Mouse (Mus musculus) olfactory bulb, adult 2 months (tissue): Measurements from ENCODE around the gene Calm3. TPM values are rescaled to one million over a fixed set of nuclear protein-coding genes. Genes with fewer than 3 reads are reported as not detected.

Source experiments
- H3K27ac ChIP-seq: fragments of 200-500 bp; 2 replicates; pipeline ENCODE4 v1.5.1; 2012; ENCODE audit warnings: low read depth, low read length; ENCODE audit not compliant: insufficient read depth
- H3K4me1 ChIP-seq: fragments of 200-500 bp; 2 replicates; pipeline ENCODE4 v1.6.1; 2012; ENCODE audit warnings: low read length; ENCODE audit not compliant: control insufficient read depth, insufficient read depth
- H3K4me3 ChIP-seq: fragments of 200-500 bp; 2 replicates; pipeline ENCODE4 v1.5.1; 2012; ENCODE audit warnings: mild to moderate bottlenecking, low read depth, low read length, moderate library complexity; ENCODE audit not compliant: insufficient read depth
- CTCF ChIP-seq: fragments of 200-500 bp; IDR thresholded peaks from 2 replicates; pipeline ENCODE4 v1.5.1; 2012; ENCODE audit warnings: low read depth, mild to moderate bottlenecking, low read length, moderate library complexity; ENCODE audit not compliant: insufficient read depth
- POLR2A ChIP-seq: fragments of 200-500 bp; IDR thresholded peaks from 2 replicates; pipeline ENCODE4 v1.6.1; 2012; ENCODE audit warnings: mild to moderate bottlenecking, low read depth, low read length, moderate library complexity; ENCODE audit not compliant: insufficient read depth
- WGBS: fragments of 180-500 bp; shearing (Covaris S2); methylation state at CpG from one replicate; pipeline ENCODE4 v1.1.7; 2018; 5-methylcytosine and 5-hydroxymethylcytosine counted together
- polyA plus RNA-seq: library from polyadenylated mRNA; stranded (reverse); fragments of >200 nt; gene quantifications from 2 replicates; pipeline ENCODE4 v1.2.4, GENCODE M21; 2012; ENCODE audit warnings: low replicate concordance; ENCODE audit not compliant: missing spikeins, insufficient read depth, insufficient read length

Gene Calm3
- polyA plus RNA-seq, 1 experiment, result 1,020 TPM

DNA sequence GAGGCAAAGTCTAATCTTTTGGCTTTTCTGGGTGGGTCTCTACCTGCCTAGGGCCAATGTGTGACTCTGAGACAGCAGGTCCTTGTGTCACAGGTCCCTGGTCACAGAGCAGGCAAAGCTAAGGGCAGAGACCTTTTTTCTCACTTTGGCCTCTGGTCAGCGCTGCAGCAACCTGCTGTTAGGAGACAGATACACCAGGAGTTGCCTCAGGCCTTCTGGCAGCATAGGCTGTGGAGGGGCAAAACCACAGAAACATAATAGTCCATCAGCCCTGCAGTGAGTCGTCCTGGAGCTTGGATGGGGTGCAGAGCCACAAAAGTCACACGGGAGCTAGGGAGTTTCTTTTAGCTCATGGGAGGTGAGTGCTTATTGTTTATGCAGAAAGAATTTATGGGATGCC is 5.2 kb downstream of the Calm3 start:
- Histone ChIP-seq H3K4me3 (no peak overlapping the region), H3K4me1 (peaks cover 78% of the 10 kb centered on the region), H3K27ac (peak overlapping the region; percentile 38; the same call in 1 of the 2 replicates)
- no peak for TF ChIP-seq CTCF
- TF ChIP-seq POLR2A, result no peak
- 54% methylated on average over 3 of the region's 3 CpGs for WGBS

DNA sequence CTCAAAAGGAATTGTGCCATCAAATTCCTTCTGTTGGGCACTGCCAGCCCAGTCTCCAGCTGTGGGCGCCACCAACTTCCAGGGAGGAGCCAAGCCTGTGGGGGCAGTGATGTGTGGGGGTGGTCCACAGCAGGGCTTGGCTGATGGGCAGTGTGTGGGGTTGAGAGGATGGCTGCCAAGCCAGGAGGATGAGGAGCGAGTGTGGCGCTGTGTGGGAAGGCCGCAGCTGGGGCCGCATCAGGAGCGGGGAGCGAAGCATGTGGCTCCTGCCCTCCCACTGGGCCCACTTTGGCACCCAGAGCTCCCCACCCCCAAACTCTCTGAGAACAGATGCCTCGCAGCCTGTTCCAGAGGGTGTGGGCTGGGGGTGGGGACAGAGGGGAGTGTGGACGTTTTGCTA is 5.9 kb downstream of the Calm3 start:
- H3K4me3 ChIP-seq, result no peak overlapping the region
- TF ChIP-seq CTCF (no peak), POLR2A (no peak)

GRCm38 (mm10) chr7:16917447-16917846 is 6.5 kb downstream of the Calm3 start:
- Histone ChIP-seq H3K27ac (peak overlapping the region; percentile 54), H3K4me3 (no peak overlapping the region), H3K4me1 (peaks cover 75% of the 10 kb centered on the region)
- TF ChIP-seq CTCF, result no peak
- no peak for TF ChIP-seq POLR2A
- 78% methylated on average over 11 of the region's 11 CpGs for WGBS

More for the DNA sequence above, 5.9 kb downstream of the Calm3 start:
- 22% methylated on average over 9 of the region's 9 CpGs for WGBS
- H3K4me1 ChIP-seq, result peaks cover 78% of the 10 kb centered on the region
- H3K27ac ChIP-seq, result peak overlapping the region; percentile 54

DNA sequence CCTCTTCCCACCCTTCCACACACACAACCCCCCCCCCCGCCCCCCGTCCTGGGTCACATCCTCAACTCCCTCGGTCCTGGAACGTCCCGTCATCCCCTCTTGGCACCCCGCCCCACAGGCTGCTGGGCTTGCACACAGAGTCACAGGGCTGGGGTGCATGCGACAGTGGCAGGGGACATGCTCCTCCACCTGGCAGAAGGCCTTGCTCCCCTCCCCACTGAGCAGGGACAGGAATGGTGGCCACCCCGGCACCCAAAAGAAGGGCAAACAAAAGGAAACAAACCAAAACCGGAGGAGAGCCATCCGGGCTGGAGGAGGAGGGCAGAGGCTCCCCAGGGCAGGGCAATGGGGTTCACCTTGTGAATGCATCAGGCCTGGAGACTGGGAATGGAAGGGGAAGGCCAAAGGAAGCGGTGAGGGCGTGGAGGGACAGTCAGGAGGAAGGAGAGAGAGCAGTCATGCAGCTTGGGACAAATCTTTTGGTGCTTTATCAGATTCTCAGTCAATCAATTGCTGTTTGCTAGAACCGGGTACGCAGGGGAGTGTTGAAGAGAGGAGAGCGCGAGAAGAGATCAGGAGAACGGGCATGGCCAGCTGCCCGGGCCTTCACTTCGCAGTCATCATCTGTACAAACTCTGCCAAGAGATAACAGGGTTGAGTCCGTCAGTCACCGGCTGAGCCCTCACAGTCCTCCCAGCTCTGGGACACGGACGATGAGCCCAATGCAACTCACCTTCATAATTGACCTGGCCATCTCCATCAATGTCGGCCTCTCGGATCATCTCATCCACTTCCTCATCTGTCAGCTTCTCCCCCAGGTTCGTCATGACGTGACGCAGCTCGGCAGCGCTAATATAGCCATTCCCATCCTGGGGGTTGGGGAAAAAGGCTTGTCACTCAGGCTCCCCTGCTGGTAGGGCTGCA is 7.3 kb downstream of the Calm3 start:
- no peak for TF ChIP-seq CTCF
- no peak for TF ChIP-seq POLR2A
- Histone ChIP-seq H3K4me3 (no peak overlapping the region), H3K4me1 (peaks cover 67% of the 10 kb centered on the region), H3K27ac (no peak overlapping the region)
- 66% methylated on average over 30 of the region's 30 CpGs for WGBS

DNA sequence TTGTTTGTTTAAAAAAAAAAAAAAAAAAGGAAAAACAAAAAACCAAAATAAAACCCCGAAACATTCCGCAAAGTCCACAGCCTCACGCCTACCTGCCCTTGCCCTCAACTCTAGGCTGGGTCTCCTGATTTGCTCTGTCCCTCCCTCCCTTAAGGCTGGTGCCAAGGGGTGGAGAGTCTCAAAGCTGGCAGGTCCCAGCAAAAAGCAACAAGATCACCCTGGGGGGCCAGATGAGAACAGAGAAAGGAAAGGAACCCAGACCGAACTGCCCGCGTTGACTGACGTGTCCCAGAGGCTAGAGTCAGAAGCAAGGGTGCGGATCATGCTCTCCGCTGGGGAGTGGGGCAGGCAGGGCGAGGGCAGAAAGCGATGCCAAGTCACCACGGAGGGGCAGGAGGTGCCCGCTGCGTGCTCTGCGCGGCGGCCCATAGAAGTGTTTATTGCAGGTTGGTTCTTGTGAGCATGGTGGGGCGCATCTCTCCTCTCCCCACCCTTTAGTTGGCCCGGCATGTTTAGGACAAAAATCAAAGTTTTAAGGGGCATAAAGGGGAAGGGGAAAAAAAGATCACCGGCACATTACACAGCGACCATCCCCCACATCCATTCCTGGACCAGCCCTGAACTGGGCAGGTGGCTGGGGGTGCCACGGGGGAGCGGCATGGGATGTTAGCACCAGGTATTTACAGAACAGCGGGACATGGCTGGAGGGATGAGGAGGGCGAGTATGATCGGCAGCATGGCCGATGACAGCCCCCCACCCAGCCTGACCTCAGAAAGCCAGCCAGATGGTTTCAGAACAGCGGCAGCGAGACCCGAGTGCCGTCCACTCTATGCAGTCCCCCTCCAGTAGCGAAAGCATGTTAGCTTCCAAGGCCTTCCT is 8.2 kb downstream of the Calm3 start:
- H3K4me3 ChIP-seq, result no peak overlapping the region
- peaks cover 58% of the 10 kb centered on the region for H3K4me1 ChIP-seq
- TF ChIP-seq POLR2A, result no peak
- no peak for TF ChIP-seq CTCF
- H3K27ac ChIP-seq, result no peak overlapping the region; the same call in 1 of the 2 replicates
- WGBS, result 80% methylated on average over 32 of the region's 32 CpGs

GRCm38 (mm10) chr7:16914453-16915343 is 9.2 kb downstream of the Calm3 start:
- 75% methylated on average over 18 of the region's 18 CpGs for WGBS
- Histone ChIP-seq H3K27ac (no peak overlapping the region), H3K4me3 (no peak overlapping the region), H3K4me1 (peaks cover 54% of the 10 kb centered on the region)
- TF ChIP-seq POLR2A, result no peak
- TF ChIP-seq CTCF, result no peak

DNA sequence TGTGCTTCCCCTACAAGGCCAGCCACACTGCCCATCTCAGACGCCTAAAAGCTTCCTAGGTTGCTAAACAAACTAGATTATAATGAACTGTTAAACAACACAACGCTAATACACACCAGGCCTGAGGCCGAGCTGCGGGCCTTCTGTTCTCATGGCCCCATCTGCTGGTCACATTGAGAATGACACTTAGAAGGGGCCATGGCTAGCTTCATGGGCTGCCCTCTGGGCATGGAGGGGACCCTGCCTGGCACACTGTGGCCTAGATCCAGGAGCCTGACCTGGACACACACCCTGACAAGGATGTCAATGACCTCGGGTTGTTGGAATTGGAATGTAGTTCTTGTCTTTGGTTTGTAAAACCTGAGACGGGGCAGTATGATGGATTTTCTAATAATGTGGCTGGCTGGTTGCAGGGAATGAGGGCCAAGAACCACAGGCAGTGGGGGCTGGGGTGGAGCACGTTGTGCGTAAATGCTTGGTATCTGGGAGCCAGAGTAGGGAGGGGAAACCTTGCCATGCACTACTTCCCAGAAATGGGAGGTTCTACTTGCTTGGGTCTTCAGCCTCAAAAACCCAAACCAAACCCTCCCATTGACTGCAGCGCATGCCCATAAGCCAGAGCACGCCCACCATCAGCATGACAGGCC is 10.0 kb downstream of the Calm3 start:
- Histone ChIP-seq H3K4me1 (peaks cover 48% of the 10 kb centered on the region), H3K4me3 (no peak overlapping the region), H3K27ac (no peak overlapping the region)
- WGBS, result 20% methylated on average over 10 of the region's 10 CpGs
- TF ChIP-seq CTCF (peak; percentile 93), POLR2A (no peak)

DNA sequence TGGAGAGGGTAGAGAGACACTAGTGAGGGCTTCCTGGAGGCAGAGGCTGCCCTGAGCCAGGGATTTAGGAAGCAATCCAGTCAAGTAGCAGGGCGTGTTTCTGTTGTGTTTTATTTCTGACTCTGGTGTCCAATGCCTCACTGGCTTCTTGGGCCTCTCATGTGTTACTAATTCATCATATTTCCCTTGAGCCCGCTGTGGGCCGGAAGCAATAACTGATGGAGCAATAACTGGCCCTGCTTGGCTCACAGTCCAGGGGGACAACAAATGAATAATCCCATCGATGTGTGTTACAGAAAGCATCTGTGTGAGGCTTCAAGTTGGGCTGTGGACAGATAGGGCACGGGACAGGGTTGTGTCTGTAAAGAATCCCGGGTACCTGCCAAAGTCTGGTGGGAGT is 11.6 kb downstream of the Calm3 start:
- Histone ChIP-seq H3K27ac (no peak overlapping the region), H3K4me1 (peaks cover 36% of the 10 kb centered on the region), H3K4me3 (no peak overlapping the region)
- TF ChIP-seq POLR2A (no peak), CTCF (no peak)
- WGBS, result 87% methylated on average over 6 of the region's 6 CpGs
